Mouse (Mus musculus) kidney, adult 2 months (tissue): Measurements from ENCODE around the gene Fut2.

Experiments
- CTCF ChIP-seq: fragments of 200-500 bp; conservative IDR thresholded peaks from 2 replicates; pipeline ENCODE4 v1.5.1; 2011; ENCODE audit warnings: low read depth, mild to moderate bottlenecking, control low read depth, low read length, moderate library complexity, mixed read lengths; ENCODE audit not compliant: insufficient read depth, insufficient read length
- POLR2A ChIP-seq: fragments of 200-500 bp; IDR thresholded peaks from one replicate; pipeline ENCODE4 v1.6.1; 2011; ENCODE audit warnings: low read depth, low read length, control low read depth

- TF ChIP-seq POLR2A (no peak), CTCF (no peak)
Observed at GRCm38 (mm10) chr7:45654424-45655047, 11.7 kb downstream of the Fut2 start.
